Mouse (Mus musculus) ES-Bruce4 (cell line): ENCODE data around the gene Sez6.
A peak's percentile ranks its signal among the peaks of the same experiment; 100 is the strongest.

Experiments
- CTCF ChIP-seq: IDR thresholded peaks from one replicate; pipeline ENCODE4 v1.8.1; 2011; ENCODE audit warnings: low read depth, low read length
- EP300 ChIP-seq: IDR thresholded peaks from 2 replicates; pipeline ENCODE4 v1.6.1; 2011; ENCODE audit warnings: low read depth, low read length; ENCODE audit not compliant: insufficient read depth
- POLR2A ChIP-seq: IDR thresholded peaks from one replicate; pipeline ENCODE4 v1.8.1; 2011; ENCODE audit warnings: low read length; ENCODE audit not compliant: insufficient read depth

GRCm38 (mm10) chr11:77893787-77894718, 36.5 kb upstream of the Sez6 start, which contains the start of gene Pipox:
- TF ChIP-seq CTCF: peak; percentile 49
- TF ChIP-seq POLR2A: no peak
- peak; percentile 99 for TF ChIP-seq EP300
